Mouse (Mus musculus) cerebellum, adult 2 months (tissue): ENCODE results near the gene Gab1. TPM values are rescaled to one million over a fixed set of nuclear protein-coding genes. Genes with fewer than 3 reads are reported as not detected.

Source experiments
- DNase-seq, 2 experiments: peaks; one replicate each; pipeline ENCODE4 v3.0.0; 2021
- H3K27ac ChIP-seq: fragments of 200-500 bp; 2 replicates; pipeline ENCODE4 v1.5.1; 2012; ENCODE audit warnings: low read length, control low read depth, inconsistent platforms; ENCODE audit not compliant: insufficient read depth
- H3K27me3 ChIP-seq: fragments of 200-500 bp; 2 replicates; pipeline ENCODE4 v1.6.1; 2012; ENCODE audit warnings: inconsistent platforms, mild to moderate bottlenecking, low read length, moderate library complexity; ENCODE audit not compliant: control insufficient read depth, insufficient read depth
- H3K4me1 ChIP-seq: fragments of 200-500 bp; 2 replicates; pipeline ENCODE4 v1.6.1; 2011; ENCODE audit warnings: low read length; ENCODE audit not compliant: control insufficient read depth, insufficient read depth
- H3K4me3 ChIP-seq: fragments of 200-500 bp; replicated peaks from 2 replicates; pipeline ENCODE3; 2011; ENCODE audit warnings: mild to moderate bottlenecking, low read depth, low read length, control low read depth; ENCODE audit not compliant: insufficient read depth
- CTCF ChIP-seq: fragments of 200-500 bp; IDR thresholded peaks from 2 replicates; pipeline ENCODE4 v1.5.1; 2011; ENCODE audit warnings: low read depth, mild to moderate bottlenecking, control low read depth, low read length, moderate library complexity, borderline replicate concordance; ENCODE audit not compliant: insufficient read depth
- POLR2A ChIP-seq: fragments of 200-500 bp; IDR thresholded peaks from 2 replicates; pipeline ENCODE4 v1.6.1; 2011; ENCODE audit warnings: low read length, control low read depth, borderline replicate concordance; ENCODE audit not compliant: insufficient read depth
- WGBS: fragments of 180-500 bp; shearing (Covaris S2); methylation state at CpG from one replicate; pipeline ENCODE4 v1.1.7; 2018; 5-methylcytosine and 5-hydroxymethylcytosine counted together
- polyA plus RNA-seq: library from polyadenylated mRNA; depleted of rRNA; stranded (reverse); fragments of >200 nt; gene quantifications from 2 replicates; pipeline ENCODE4 v1.2.3, GENCODE M21; 2012

Gab1 gene
- polyA plus RNA-seq, 1 experiment, result 34.0 TPM

DNA sequence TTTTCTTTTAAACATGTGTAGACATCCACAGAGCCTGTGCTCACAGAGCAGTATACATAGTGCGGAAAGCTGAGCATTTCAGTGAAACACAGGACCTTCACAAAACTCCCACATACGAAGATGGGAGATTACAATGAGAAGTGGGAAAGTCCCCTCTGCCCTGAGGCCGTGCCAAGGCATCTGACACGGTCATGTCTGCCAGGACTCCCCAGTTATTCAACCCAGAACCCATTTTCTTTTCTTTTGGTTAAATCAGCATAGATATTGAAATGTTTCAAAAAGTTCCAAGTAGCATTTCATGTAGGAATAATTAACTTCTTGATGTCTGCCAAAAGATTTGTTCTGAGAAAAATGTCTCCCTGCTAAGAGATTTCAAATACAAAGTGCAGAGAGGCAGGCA, 45.9 kb downstream of the Gab1 start:
- WGBS, result 41% methylated on average over 4 of the region's 4 CpGs
- TF ChIP-seq CTCF, result no peak
- TF ChIP-seq POLR2A, result no peak
- Histone ChIP-seq H3K27me3 (no peaks in the 10 kb centered on the region), H3K4me1 (peaks cover 20% of the 10 kb centered on the region), H3K4me3 (no peak overlapping the region), H3K27ac (no peak overlapping the region)
- DNase-seq, result peak in 1 of 2 experiments; percentile 19

DNA sequence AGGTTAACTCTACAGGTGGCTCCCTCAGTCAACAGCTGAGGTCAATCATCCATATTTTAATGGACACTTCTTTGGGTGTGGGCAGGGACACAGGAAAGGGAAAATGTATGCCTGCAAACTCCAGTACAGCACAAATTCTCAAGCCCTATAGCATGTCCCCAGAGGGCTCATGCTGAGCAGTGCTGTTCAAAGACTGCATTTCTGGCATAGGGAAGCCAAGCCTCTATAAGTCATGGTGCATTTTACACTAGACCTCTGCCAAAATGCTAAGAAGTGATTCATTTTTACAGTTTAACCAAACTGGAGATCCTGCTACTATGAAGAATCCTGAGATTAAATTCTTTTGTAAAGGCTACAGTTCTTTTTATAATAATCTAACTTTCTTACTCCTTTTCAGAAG, 47.8 kb downstream of the Gab1 start:
- H3K4me3 ChIP-seq, result no peak overlapping the region
- TF ChIP-seq POLR2A, result no peak
- no peak for TF ChIP-seq CTCF
- DNase-seq, result no peak
- no peak overlapping the region for H3K27ac ChIP-seq
- H3K4me1 ChIP-seq, result peaks cover 22% of the 10 kb centered on the region
- no peaks in the 10 kb centered on the region for H3K27me3 ChIP-seq

DNA sequence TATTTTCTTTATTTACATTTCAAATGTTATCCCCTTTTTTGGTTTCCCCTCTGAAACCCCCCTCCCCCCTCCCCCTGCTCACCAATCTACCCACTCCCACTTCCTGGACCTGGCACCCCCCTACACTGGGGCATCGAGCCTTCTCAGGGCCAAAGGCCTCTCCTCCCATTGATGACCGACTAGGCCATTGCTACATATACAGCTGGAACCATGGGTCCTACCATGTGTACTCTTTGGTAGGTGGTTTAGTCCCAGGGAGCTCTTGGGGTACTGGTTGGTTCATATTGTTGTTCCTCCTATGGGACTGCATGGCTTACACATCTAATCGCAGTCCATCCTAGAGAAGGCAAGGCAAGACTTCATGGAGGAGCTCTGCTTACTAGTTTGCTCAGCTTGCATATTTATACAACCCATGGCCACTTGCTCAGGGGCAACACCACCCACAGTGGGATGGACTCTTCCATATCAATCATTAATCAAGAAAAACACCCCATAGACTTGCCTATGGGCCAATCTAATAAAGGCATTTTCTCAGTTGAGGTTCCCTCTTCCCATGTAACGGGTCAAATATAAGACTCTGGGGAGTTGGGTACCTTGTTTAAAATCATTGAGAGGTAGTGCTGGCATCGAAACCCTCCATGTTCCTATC, 48.3 kb downstream of the Gab1 start:
- H3K4me1 ChIP-seq, result peaks cover 25% of the 10 kb centered on the region
- 96% methylated on average over 5 of the region's 5 CpGs for WGBS
- no peak overlapping the region for H3K27ac ChIP-seq
- DNase-seq, result no peak
- no peak for TF ChIP-seq POLR2A
- TF ChIP-seq CTCF, result no peak
- no peak overlapping the region for H3K4me3 ChIP-seq
- H3K27me3 ChIP-seq, result no peaks in the 10 kb centered on the region

DNA sequence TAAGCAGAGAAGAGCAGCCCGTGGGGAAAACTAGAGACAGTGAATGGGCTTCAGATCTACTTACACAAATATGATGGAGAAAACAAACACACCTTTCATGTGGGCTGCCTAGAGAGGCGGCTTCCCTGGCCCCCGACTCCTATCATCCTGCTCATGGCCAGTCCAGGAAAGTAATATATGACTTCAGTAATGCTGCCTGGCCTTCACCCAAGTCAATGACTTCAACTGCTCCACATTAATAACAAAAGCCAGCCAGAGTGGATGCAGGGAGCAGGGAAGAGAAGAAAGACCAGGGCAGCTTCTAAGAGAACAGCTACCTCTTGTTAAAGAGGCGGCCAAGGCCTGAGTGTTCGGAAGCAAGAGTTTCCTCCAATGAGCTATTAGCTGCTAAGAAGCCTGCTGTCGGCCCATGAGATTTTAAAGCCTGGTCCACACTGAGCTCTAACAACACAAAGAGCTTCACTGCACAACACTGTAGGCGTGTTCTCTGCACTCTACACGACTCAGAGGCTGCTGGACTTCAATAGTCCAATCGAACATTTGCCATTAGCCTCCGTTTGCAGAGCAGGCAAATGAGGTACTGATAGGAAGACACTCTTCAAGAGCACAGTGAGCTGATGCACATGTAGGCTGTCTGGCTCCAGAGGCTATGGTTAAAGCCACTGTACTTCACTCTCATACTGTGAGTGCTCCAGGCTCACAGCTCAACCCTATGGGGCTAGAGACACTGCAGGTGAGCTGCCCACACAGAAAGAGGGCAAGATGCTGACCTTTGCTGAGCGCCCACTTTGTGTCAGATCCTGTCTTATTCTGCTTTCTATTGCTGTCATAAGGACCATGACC, 49.4 kb downstream of the Gab1 start:
- WGBS, result 62% methylated on average over 11 of the region's 11 CpGs

DNA sequence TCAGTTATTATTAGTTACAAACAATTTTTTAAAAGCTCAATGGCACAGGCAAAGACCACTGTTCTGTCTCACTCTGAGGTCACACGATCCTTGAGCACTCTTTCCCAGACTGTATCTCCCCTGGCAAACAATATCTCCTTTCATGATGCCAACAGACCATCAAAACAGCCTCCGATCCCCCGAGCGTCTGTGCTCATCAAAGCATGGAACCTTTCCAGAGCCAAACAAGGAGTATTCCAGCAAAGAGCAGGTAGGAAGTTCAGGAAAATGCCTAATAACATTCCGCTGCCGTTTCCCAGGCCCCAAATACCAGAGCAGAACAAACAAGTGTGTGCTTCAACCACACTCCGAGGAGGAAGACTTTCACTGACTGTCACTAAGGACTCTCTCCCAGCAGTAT, 50.2 kb downstream of the Gab1 start:
- H3K4me3 ChIP-seq, result no peak overlapping the region
- WGBS, result 14% methylated on average over 7 of the region's 7 CpGs

More for the DNA sequence above, 49.4 kb downstream of the Gab1 start:
- no peak for TF ChIP-seq CTCF
- no peak for TF ChIP-seq POLR2A
- Histone ChIP-seq H3K4me1 (peaks cover 34% of the 10 kb centered on the region), H3K4me3 (no peak overlapping the region), H3K27ac (no peak overlapping the region), H3K27me3 (no peaks in the 10 kb centered on the region)
- peak in 1 of 2 experiments; percentile 20 for DNase-seq

DNA sequence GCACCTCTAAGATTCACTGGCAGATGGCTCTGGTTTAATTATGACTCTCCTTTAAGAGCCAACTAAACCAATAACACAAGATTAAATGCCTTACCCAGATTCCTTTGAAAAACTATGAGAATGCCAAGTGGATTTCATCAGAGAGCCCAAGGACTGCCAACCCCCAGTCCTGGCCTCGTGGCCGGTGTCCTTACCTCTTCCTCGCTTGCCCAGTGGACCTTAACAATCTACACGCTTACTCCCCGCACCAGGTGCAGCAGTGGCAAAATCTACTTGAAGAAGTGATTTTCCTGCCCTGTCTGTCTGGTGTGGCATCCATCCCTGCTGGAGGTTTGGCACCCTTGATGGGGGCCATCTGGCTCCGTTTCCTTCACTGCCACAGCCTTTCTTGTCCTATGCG, 53.3 kb downstream of the Gab1 start:
- no peak overlapping the region for H3K4me3 ChIP-seq
- 21% methylated on average over 7 of the region's 7 CpGs for WGBS
- H3K4me1 ChIP-seq, result peaks cover 29% of the 10 kb centered on the region
- DNase-seq, result peak; percentile 55 to 69
- H3K27ac ChIP-seq, result no peak overlapping the region
- TF ChIP-seq POLR2A, result no peak
- H3K27me3 ChIP-seq, result no peaks in the 10 kb centered on the region

More for the DNA sequence above, 50.2 kb downstream of the Gab1 start:
- no peak overlapping the region for H3K27ac ChIP-seq
- peaks cover 35% of the 10 kb centered on the region for H3K4me1 ChIP-seq
- TF ChIP-seq CTCF, result no peak
- TF ChIP-seq POLR2A, result no peak
- H3K27me3 ChIP-seq, result no peaks in the 10 kb centered on the region
- peak in 1 of 2 experiments; percentile 23 for DNase-seq

DNA sequence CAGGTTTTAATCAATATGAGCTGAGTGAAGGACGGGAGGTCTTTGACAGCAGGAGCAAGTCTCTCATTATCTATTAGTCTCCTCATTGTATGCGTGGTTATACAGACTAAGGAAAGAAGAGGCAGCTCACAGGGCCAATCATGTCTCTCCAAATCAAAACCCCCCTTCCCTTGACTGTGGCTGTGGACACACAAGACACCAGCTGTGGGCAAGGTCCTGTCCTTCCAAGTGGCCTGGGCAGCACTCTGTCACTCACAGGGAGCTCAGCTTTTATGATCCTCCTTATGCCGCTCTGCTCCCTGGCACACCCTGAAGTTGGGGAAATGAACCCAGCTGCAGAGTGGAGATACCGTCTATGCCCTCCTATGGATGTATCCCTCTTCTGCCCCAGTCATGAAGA, 55.2 kb downstream of the Gab1 start:
- peaks cover 18% of the 10 kb centered on the region for H3K4me1 ChIP-seq
- WGBS, result 87% methylated on average over 4 of the region's 4 CpGs
- H3K27me3 ChIP-seq, result no peaks in the 10 kb centered on the region
- no peak for DNase-seq
- no peak overlapping the region for H3K27ac ChIP-seq
- no peak for TF ChIP-seq CTCF
- no peak for TF ChIP-seq POLR2A
- H3K4me3 ChIP-seq, result no peak overlapping the region

DNA sequence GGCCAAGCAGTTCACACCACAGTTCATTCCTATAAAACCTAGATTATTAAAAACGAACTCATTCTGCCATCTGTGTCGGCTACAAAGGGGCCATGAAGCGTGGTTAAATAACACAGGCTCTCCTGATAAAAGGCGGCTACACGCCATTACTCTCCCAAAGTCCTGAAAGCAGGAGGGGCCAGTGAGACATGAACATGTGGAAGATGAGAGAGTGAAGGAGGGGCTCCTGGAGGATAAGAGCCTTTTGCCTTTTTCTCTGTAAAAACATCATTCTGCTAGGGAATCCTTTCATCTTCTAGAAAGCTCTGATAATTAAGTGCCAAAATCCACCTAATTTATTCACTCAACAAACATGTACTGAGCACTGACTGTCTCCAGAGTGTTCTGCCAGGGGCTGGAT, 55.9 kb downstream of the Gab1 start:
- H3K27me3 ChIP-seq, result no peaks in the 10 kb centered on the region
- peaks cover 15% of the 10 kb centered on the region for H3K4me1 ChIP-seq
- no peak overlapping the region for H3K27ac ChIP-seq
- 70% methylated on average over 5 of the region's 5 CpGs for WGBS
- no peak for DNase-seq
- H3K4me3 ChIP-seq, result no peak overlapping the region
- TF ChIP-seq CTCF (no peak), POLR2A (no peak)
